Mouse (Mus musculus) spleen, adult 2 months (tissue): ENCODE data around the gene Schip1. TPM values are rescaled to one million over a fixed set of nuclear protein-coding genes. Genes with fewer than 3 reads are reported as not detected.

ENCODE experiments used
- DNase-seq, 2 experiments: peaks; one replicate each; pipeline versions ENCODE4 v3.0.0 to v3.0.0-alpha.2; 2012 to 2021; ENCODE audit warnings: low spot score in 2 of 2, low read depth in 1 of 2
- H3K27ac ChIP-seq: fragments of 200-500 bp; 2 replicates; pipeline ENCODE4 v1.5.1; 2012; ENCODE audit warnings: low read length, inconsistent platforms; ENCODE audit not compliant: insufficient read depth
- H3K27me3 ChIP-seq: fragments of 200-500 bp; 2 replicates; pipeline ENCODE4 v1.6.1; 2012; ENCODE audit warnings: mild to moderate bottlenecking, moderate library complexity, low read length, inconsistent platforms; ENCODE audit not compliant: control insufficient read depth, insufficient read depth
- H3K36me3 ChIP-seq: fragments of 200-500 bp; 2 replicates; pipeline ENCODE4 v1.6.1; 2012; ENCODE audit warnings: mild to moderate bottlenecking, low read length, inconsistent platforms; ENCODE audit not compliant: control insufficient read depth, insufficient read depth
- H3K4me1 ChIP-seq: fragments of 200-500 bp; 2 replicates; pipeline ENCODE4 v1.6.1; 2011; ENCODE audit warnings: inconsistent platforms; ENCODE audit not compliant: control insufficient read depth, insufficient read depth, insufficient read length
- H3K4me3 ChIP-seq: fragments of 200-500 bp; 2 replicates; pipeline ENCODE4 v1.5.1; 2011; ENCODE audit warnings: mild to moderate bottlenecking, inconsistent platforms; ENCODE audit not compliant: insufficient read depth, insufficient read length; ENCODE audit errors: extremely low read depth
- CTCF ChIP-seq: fragments of 200-500 bp; IDR thresholded peaks from 2 replicates; pipeline ENCODE4 v1.5.1; 2011; ENCODE audit warnings: mild to moderate bottlenecking, inconsistent platforms; ENCODE audit not compliant: insufficient read depth, insufficient read length, insufficient replicate concordance; ENCODE audit errors: extremely low read depth
- POLR2A ChIP-seq: fragments of 200-500 bp; IDR thresholded peaks from 2 replicates; pipeline ENCODE4 v1.6.1; 2011; ENCODE audit warnings: low read depth, low read length, inconsistent platforms
- WGBS: fragments of 180-500 bp; shearing (Covaris S2); methylation state at CpG from one replicate; pipeline ENCODE4 v1.1.7; 2018; 5-methylcytosine and 5-hydroxymethylcytosine counted together
- polyA plus RNA-seq: library from polyadenylated mRNA; depleted of rRNA; stranded (reverse); fragments of >200 nt; gene quantifications from 2 replicates; pipeline ENCODE4 v1.2.3, GENCODE M21; 2012

The Schip1 gene
- polyA plus RNA-seq, 1 experiment: 3.7 TPM

GRCm38 (mm10) chr3:68352961-68353360, 288.4 kb downstream of the Schip1 start:
- Histone ChIP-seq H3K36me3 (no peaks in the 10 kb centered on the region), H3K4me1 (no peaks in the 10 kb centered on the region), H3K27ac (no peak overlapping the region), H3K4me3 (no peak overlapping the region), H3K27me3 (no peaks in the 10 kb centered on the region)
- WGBS: 92% methylated on average over 7 of the region's 7 CpGs
- DNase-seq: no peak
- TF ChIP-seq CTCF (no peak), POLR2A (no peak)

GRCm38 (mm10) chr3:68353492-68353891, 288.9 kb downstream of the Schip1 start:
- Histone ChIP-seq H3K4me3 (no peak overlapping the region), H3K27me3 (no peaks in the 10 kb centered on the region), H3K27ac (no peak overlapping the region), H3K36me3 (no peaks in the 10 kb centered on the region), H3K4me1 (no peaks in the 10 kb centered on the region)
- DNase-seq: no peak
- no peak for TF ChIP-seq CTCF
- TF ChIP-seq POLR2A: no peak
- WGBS: 85% methylated on average over 3 of the region's 3 CpGs

- no peaks in the 10 kb centered on the region for H3K4me1 ChIP-seq
- H3K36me3 ChIP-seq: no peaks in the 10 kb centered on the region
- H3K27ac ChIP-seq: no peak overlapping the region
- no peak for DNase-seq
- H3K4me3 ChIP-seq: no peak overlapping the region
- TF ChIP-seq POLR2A (no peak), CTCF (no peak)
- WGBS: 78% methylated on average over 2 of the region's 2 CpGs
- H3K27me3 ChIP-seq: no peaks in the 10 kb centered on the region
Observed at GRCm38 (mm10) chr3:68356516-68356915, 291.9 kb downstream of the Schip1 start.

- DNase-seq: no peak
- Histone ChIP-seq H3K27me3 (no peaks in the 10 kb centered on the region), H3K4me1 (no peaks in the 10 kb centered on the region), H3K27ac (no peak overlapping the region), H3K4me3 (no peak overlapping the region), H3K36me3 (no peaks in the 10 kb centered on the region)
- TF ChIP-seq POLR2A (no peak), CTCF (no peak)
Observed at GRCm38 (mm10) chr3:68368029-68368428, 303.4 kb downstream of the Schip1 start.

- no peak overlapping the region for H3K27ac ChIP-seq
- no peaks in the 10 kb centered on the region for H3K36me3 ChIP-seq
- WGBS: 36% methylated on average over 1 of the region's 1 CpGs
- no peaks in the 10 kb centered on the region for H3K27me3 ChIP-seq
- no peak for DNase-seq
- no peak for TF ChIP-seq POLR2A
- no peak for TF ChIP-seq CTCF
- no peak overlapping the region for H3K4me3 ChIP-seq
- no peaks in the 10 kb centered on the region for H3K4me1 ChIP-seq
Observed at GRCm38 (mm10) chr3:68372925-68373324, 308.3 kb downstream of the Schip1 start.

GRCm38 (mm10) chr3:68375100-68375508, 310.5 kb downstream of the Schip1 start:
- H3K4me1 ChIP-seq: no peaks in the 10 kb centered on the region
- 31% methylated on average over 10 of the region's 10 CpGs for WGBS
- no peak overlapping the region for H3K27ac ChIP-seq
- H3K36me3 ChIP-seq: no peaks in the 10 kb centered on the region
- DNase-seq: no peak
- H3K27me3 ChIP-seq: no peaks in the 10 kb centered on the region
- TF ChIP-seq POLR2A: no peak
- no peak for TF ChIP-seq CTCF
- no peak overlapping the region for H3K4me3 ChIP-seq

GRCm38 (mm10) chr3:68377452-68378198, 313.0 kb downstream of the Schip1 start:
- Histone ChIP-seq H3K36me3 (no peaks in the 10 kb centered on the region), H3K4me3 (no peak overlapping the region), H3K4me1 (no peaks in the 10 kb centered on the region), H3K27ac (no peak overlapping the region), H3K27me3 (no peaks in the 10 kb centered on the region)
- DNase-seq: no peak
- TF ChIP-seq POLR2A (no peak), CTCF (no peak)
- WGBS: 77% methylated on average over 7 of the region's 7 CpGs
